Mouse (Mus musculus) CD4-positive, CD25-positive, alpha-beta regulatory T cell, adult 2 months (primary cell): ENCODE measurements around the gene Gpr179.

ENCODE experiments used
- DNase-seq: peaks from one replicate; pipeline ENCODE4 v3.0.0-alpha.2; 2012; ENCODE audit warnings: low read depth, low spot score

Gene Gpr179

DNA sequence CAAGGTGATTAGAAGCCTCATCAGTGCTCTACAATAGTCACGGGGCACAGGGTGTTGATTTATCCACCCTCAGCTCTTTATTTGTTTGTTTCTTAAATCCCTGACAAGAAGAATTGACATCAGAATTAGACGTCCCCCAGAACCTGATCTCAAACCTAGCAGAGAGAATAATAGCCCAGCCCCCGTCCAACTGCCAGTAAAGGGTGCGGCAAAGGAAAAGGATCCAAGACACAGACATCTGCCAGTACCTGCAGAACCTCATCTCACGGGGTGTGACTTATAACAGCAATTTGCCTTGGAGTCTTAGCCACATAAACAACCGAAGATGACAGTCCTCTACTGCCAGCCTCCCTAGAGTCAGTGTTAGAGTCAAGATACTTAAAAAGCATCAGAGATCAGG, 64.9 kb downstream of the Gpr179 start:
- DNase-seq: no peak

- no peak for DNase-seq
Measured at GRCm38 (mm10) chr11:97285852-97286775, 65.8 kb downstream of the Gpr179 start.

DNA sequence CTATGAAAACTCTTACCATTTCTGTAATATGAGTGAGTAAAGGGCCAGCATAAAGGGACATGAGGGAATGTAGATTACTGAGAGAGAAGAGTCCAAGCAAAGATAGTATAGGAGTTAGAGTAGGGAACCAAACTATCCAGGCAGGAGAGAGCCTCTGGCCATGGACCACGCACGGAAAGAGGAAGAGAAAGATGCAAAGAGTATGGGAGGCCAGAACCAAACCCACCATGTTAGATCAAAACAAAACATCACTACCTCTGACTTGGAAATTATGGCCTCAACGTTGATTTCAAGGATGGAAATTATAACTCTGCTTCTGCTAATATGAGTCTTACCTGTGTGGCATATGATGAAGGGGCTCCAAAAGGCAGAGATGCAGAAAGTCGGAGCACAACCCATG, 67.0 kb downstream of the Gpr179 start:
- DNase-seq: no peak

GRCm38 (mm10) chr11:97282179-97282578, 69.7 kb downstream of the Gpr179 start:
- no peak for DNase-seq
